Mouse (Mus musculus) embryonic stem cell, embryonic (primary cell): ENCODE data around the gene Mrps35.

ENCODE experiments used
- CTCF ChIA-PET, 4 experiments: fragments of 300-600 bp in 2 of 4; fragments of 350-600 bp in 2 of 4; sonication (Branson Sonifier 250); formaldehyde crosslinking; loops; one replicate each; lab custom pipeline; 2022; ENCODE audit warnings: inconsistent platforms in 2 of 4; lab: Charles Lee
- POLR2A ChIA-PET, 4 experiments: fragments of 300-600 bp in 2 of 4; fragments of 350-600 bp in 2 of 4; sonication (Branson Sonifier 250); formaldehyde crosslinking; loops; one replicate each; lab custom pipeline; 2022; ENCODE audit warnings: antibody characterized with exemption in 4 of 4, inconsistent platforms in 1 of 4; lab: Charles Lee

Mrps35 gene

DNA sequence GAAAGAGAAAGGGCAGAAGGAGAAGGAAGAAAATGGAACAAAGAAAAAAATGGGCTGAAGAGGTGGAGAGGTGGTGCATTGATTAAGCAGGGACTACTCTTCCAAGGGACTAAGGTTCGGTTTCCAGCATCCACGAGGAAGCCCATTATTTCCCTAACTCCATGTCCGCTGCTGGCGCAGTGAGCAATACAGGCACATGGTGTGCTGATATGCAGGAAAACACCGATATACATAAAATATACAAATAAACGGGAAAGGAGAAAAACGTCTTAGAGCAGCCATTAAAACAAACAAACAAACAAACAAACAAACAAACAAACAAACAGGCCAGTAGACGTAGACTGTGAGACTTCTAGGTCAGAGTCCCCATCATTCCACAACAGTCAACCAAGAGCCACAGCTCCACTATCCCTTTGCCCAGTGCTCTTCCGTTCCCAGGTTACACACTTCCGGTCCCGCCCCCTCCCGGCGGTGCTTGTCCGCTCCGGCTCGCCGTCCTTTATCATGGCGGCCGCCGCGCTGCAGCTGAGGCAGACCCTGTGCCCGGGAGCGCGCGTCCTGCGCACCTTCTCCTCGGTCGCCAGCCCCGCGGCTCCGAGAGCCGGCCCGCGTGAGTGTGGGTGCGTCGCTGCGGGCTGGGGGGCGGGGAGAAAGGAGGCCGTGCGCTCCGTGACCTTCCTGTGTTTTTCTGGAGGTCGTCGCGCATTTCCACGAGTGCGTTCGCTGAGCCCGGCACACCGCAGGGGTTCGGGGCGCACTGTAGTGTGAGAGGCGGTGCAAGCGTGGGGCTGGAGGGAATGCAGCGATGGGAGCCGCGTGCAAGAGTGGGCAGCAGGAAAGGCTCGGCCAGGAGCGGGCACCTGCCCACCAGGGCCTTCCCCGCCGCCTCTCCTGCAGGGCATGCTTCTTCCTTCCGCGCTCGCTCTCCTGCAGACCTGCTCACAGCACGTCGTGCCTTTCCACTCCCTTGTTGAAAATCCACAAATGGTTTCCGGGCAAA is at the start of gene Mrps35:
Gene Mrps35 (plus strand): TSS at position 474 of the 1,000 bp plus-strand sequence.
- POLR2A ChIA-PET, result interaction anchor here in 3 of 4 experiments (0.8 to 3.3 kb wide), 36 partner anchors 9 to 358 kb away, joined by 3 to 12 read pairs (median 4); partner anchors contain the start of genes Rep15 (in 2 of the 3), Klhl42 (in 1 of the 3) and Ppfibp1 (in 1 of the 3)
- CTCF ChIA-PET, result interaction anchor here in 1 of 4 experiments (0.9 kb wide), 1 partner anchor 74 kb away, joined by 3 read pairs; no protein-coding TSS in a partner anchor

- CTCF ChIA-PET, result interaction anchor here (0.5 to 2.4 kb wide), 62 partner anchors 8 to 1437 kb away, joined by 3 to 31 read pairs (median 4); partner anchors contain the start of genes Ppfibp1 (in 3 of the 4), Ccdc91 (in 1 of the 4) and Rep15 (in 1 of the 4)
- POLR2A ChIA-PET, result interaction anchor here in 1 of 4 experiments (0.6 to 0.8 kb wide), 3 partner anchors 14 to 170 kb away, joined by 3 read pairs; no protein-coding TSS in a partner anchor
These were observed 48.3 kb upstream of the Mrps35 start for GRCm38 (mm10) chr6:146994236-146994635.

DNA sequence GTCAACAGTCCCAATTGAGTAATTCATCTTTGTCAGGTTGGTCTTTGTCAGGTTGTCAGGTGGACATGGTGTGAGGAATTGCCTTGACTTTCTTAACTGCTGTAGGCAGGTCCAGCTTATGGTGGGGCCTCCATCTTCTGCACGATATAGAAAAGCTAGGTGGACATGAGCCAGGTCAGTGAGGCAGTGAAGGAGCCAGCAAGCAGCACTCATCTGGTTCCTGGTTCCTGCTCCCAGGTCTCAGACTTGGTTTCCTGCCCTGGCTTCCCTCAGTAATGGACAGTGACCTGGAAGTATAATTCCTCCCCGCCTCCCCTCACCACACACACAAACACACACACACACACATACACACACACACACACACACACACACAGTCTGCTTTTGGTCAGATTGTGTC is 47.2 kb upstream of the Mrps35 start:
- POLR2A ChIA-PET, result no interaction called here
- CTCF ChIA-PET, result interaction anchor here in 2 of 4 experiments (1.6 to 2.4 kb wide), 3 partner anchors 157 to 162 kb away, joined by 4 to 24 read pairs (median 18); no protein-coding TSS in a partner anchor

DNA sequence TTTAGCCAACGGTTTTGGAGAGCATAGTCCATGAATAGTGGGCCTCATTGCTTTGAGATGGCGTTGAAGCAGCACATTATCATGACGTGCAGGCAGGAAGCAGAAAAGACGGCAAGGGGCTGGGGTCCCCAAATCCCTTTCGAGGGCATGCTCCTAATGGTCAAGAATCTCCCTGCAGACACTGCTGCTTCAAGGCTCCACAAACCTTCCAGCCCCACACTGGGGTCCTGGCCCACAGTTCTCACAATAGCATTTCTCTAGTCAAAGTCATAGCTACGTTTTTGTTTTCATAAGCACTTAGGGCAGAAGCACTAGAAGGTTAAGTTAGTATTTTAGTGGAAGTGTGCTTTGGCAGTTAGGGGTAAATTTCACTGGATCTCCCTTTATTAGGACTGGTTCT is 46.7 kb upstream of the Mrps35 start:
- ChIA-PET POLR2A (no interaction called here), CTCF (interaction anchor here in 2 of 4 experiments (1.1 to 2.4 kb wide), 3 partner anchors 157 to 163 kb away, joined by 3 to 18 read pairs (median 4); no protein-coding TSS in a partner anchor)

- CTCF ChIA-PET, result interaction anchor here in 2 of 4 experiments (0.6 to 1.1 kb wide), 2 partner anchors 26 to 163 kb away, joined by 3 to 4 read pairs; no protein-coding TSS in a partner anchor
- POLR2A ChIA-PET, result interaction anchor here in 1 of 4 experiments (1.2 kb wide), 1 partner anchor 10 kb away, joined by 3 read pairs; no protein-coding TSS in a partner anchor
These were observed 45.6 kb upstream of the Mrps35 start for GRCm38 (mm10) chr6:146997006-146997405.

- ChIA-PET POLR2A (no interaction called here), CTCF (interaction anchor here in 2 of 4 experiments (0.6 to 1.2 kb wide), 2 partner anchors 165 to 173 kb away, joined by 3 to 4 read pairs; no protein-coding TSS in a partner anchor)
These were observed 43.9 kb upstream of the Mrps35 start for GRCm38 (mm10) chr6:146998710-146999109.

- ChIA-PET POLR2A (no interaction called here), CTCF (interaction anchor here in 1 of 4 experiments (0.6 kb wide), 1 partner anchor 174 kb away, joined by 3 read pairs; no protein-coding TSS in a partner anchor)
These were observed 43.3 kb upstream of the Mrps35 start for GRCm38 (mm10) chr6:146999302-146999701.

DNA sequence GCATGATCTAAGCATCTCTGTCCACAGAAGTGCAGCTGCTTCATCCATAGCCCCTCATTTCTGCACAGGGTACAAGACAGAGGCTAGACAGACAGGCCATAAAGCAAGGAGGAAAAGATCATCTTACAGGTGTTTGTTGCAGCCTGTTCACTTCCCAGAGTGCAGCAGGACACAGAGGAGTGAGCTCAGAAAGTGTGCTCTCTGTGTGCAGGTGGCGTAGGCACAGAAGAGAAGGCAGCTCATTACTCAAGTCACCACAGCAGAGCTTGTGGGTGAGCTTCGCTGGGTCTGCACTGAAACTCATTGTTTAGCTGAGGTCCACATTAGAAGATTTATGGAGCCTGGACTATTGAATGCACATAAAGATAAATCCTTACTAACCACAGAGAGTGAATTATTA is 42.8 kb upstream of the Mrps35 start:
- CTCF ChIA-PET, result interaction anchor here in 1 of 4 experiments (0.6 kb wide), 1 partner anchor 175 kb away, joined by 3 read pairs; no protein-coding TSS in a partner anchor
- POLR2A ChIA-PET, result interaction anchor here in 1 of 4 experiments (0.7 kb wide), 1 partner anchor 293 kb away, joined by 4 read pairs; no protein-coding TSS in a partner anchor

- CTCF ChIA-PET, result interaction anchor here in 3 of 4 experiments (0.6 to 1.0 kb wide), 8 partner anchors 72 to 232 kb away, joined by 3 to 4 read pairs (median 3); partner anchors contain the start of gene Klhl42 (in 1 of the 3)
- POLR2A ChIA-PET, result interaction anchor here in 1 of 4 experiments (0.7 kb wide), 1 partner anchor 85 kb away, joined by 3 read pairs; no protein-coding TSS in a partner anchor
These were observed 34.4 kb upstream of the Mrps35 start for GRCm38 (mm10) chr6:147008148-147008547.

DNA sequence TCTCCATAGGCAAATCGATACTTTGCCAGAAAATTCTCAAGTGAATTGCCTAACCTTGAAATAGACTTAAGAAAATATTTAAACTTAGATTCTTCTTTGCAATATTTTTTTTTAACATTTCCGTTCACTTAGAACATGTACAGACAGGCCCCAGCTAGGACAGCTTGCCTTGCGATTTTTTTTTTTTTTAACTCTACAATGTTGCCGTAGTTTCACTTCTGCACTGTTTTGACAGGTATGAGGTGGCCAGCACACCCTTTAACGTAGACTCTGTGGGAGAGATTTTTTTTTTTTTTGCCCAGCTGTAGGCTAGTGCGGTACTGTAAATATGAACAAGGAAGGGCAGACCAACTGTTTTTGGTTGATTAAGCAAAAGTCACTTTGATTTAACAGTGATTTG is 32.2 kb upstream of the Mrps35 start:
- ChIA-PET CTCF (interaction anchor here in 1 of 4 experiments (0.7 kb wide), 1 partner anchor 31 kb away, joined by 4 read pairs; no protein-coding TSS in a partner anchor), POLR2A (interaction anchor here in 2 of 4 experiments (0.6 kb wide), 2 partner anchors 103 to 314 kb away, joined by 3 to 5 read pairs; no protein-coding TSS in a partner anchor)

DNA sequence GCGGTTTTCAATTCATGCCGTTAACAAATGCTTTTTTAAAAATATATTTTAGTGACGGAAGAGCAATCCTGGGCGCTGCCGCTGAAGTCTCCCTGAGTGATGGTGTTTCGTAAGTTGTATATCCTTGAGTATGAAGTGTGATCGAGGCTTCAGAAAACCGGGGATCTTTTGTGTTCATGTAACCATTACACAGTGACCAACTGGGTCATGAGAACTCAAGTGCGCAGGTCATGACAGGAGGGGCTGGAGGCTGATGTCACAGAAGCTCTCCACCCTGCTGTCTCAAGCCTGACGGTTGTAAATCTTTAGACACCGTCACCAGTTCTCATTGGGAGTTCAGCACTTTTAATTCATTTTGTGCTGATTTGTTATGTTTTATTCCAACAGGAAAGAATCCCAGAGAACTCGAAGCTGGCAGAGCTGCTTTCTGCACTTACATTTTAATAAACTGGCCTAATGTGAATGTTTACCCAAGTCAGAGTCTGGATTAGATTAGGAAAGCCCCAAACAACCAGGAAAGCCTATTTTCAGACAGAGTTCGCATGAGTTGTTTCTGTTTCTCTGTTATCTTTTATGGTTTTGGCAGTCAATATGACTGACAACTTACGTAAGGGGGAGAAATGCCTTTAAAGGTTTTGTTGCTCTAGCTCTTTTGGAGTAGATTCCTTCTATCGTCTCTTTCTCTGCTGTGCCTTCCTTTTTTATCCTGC is 31.6 kb upstream of the Mrps35 start:
- ChIA-PET POLR2A (no interaction called here), CTCF (no interaction called here)

DNA sequence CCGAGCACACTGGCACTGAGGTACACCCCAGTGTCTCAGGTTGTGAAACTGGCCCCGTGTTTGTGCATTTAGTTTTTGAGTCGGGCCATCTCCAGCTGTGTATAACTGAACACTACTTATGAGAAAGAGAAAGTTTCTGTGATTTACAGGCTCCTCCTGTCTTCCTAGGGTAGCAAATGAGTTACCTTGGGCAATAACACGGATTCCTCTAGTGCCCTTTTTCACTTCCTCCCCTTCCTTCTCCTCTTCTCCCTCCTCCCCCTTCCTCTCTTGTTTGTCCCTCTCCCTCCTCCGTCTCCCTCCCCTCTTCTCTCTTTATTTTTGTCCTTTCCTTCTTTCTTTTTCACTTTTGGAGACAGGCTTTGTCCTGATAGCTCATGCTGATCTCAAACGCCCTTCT is 31.0 kb upstream of the Mrps35 start:
- ChIA-PET CTCF (interaction anchor here in 1 of 4 experiments (0.8 kb wide), 1 partner anchor 178 kb away, joined by 3 read pairs; no protein-coding TSS in a partner anchor), POLR2A (interaction anchor here in 1 of 4 experiments (0.6 kb wide), 1 partner anchor 19 kb away, joined by 7 read pairs; no protein-coding TSS in a partner anchor)

GRCm38 (mm10) chr6:147011977-147012376 is 30.6 kb upstream of the Mrps35 start:
- CTCF ChIA-PET, result interaction anchor here in 1 of 4 experiments (0.8 kb wide), 1 partner anchor 178 kb away, joined by 3 read pairs; no protein-coding TSS in a partner anchor
- POLR2A ChIA-PET, result interaction anchor here in 1 of 4 experiments (0.6 kb wide), 1 partner anchor 18 kb away, joined by 7 read pairs; no protein-coding TSS in a partner anchor

DNA sequence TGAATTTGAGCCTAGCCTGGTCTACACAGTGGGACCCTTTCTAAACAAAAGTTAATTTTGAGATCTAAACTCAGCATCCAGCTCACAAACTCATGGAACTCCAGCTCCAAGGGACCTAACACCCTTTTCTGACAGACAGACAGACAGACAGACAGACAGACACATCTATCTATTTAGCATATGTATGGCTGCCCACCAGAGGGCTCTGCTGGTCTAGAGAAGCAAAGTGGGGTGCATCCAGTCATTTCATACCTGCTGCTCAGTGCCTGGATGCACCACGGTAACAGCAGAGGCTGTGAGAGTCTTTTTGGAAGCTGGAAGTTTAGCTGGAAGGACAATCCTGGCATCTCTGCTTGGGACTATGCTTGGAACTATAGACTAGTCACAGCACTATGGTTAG is 29.0 kb upstream of the Mrps35 start:
- POLR2A ChIA-PET, result no interaction called here
- CTCF ChIA-PET, result interaction anchor here in 3 of 4 experiments (0.6 to 1.4 kb wide), 4 partner anchors 19 to 180 kb away, joined by 3 to 6 read pairs (median 4); no protein-coding TSS in a partner anchor

DNA sequence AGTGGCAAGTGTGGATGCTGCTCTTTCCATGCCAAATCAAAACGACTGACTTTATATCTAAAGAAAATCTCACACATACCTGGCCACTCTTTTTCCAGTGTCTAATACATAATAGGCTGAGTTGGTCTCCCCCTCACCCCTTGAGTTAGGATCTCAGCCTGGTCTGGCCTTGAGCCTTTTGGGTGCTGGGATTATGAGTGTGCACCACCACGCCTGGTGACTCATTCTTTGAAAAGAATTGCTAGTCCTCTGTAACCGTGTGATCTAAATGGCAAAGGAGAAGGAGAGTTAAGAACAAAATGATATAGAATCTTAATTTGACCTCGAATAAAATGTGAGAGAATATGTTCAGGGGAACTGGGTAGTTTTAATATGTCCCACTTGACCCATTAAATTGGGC is 24.7 kb upstream of the Mrps35 start:
- CTCF ChIA-PET, result interaction anchor here in 3 of 4 experiments (0.6 to 1.4 kb wide), 4 partner anchors 55 to 223 kb away, joined by 3 to 11 read pairs (median 4); no protein-coding TSS in a partner anchor
- POLR2A ChIA-PET, result no interaction called here

DNA sequence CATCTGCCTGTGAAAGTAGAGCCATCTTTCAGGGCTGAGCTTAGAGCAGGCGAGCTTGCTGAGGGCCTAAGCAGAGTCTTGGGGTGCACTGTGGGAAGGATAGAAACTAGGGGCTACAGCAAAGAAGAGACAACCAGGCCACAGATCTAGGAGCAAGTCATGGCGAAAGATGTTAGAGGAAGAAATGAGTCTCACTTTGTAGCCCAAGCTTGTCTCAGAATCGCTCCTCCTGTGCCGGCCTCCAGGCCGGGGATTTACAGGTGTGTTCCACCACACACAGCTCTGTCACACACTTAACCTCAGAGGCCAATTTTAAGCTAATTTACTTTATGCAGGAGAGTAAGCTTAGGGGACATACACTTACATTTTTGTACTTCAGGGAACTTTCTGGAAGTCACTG is 24.2 kb upstream of the Mrps35 start:
- ChIA-PET POLR2A (interaction anchor here in 1 of 4 experiments (0.5 kb wide), 1 partner anchor 1647 kb away, joined by 3 read pairs; no protein-coding TSS in a partner anchor), CTCF (interaction anchor here in 3 of 4 experiments (0.6 to 1.4 kb wide), 3 partner anchors 55 to 222 kb away, joined by 3 to 11 read pairs (median 3); no protein-coding TSS in a partner anchor)

DNA sequence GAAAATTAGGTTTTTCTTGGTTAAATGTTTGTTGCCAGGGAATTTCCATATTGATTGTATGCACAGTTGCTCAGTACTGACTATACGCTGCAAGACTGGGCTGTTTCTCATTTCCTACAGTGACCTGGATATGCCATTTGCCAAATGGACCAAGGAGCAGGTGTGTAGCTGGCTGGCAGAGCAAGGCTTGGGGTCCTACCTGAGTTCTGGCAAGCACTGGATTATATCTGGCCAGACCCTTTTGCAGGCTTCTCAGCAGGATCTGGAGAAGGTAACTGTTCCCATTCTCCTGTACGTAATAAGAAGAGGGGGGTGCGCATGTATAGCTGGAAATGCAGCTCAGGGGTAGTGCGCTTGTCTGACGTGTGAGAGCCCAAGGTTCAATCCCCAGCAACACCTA is 21.4 kb upstream of the Mrps35 start:
- CTCF ChIA-PET, result interaction anchor here in 2 of 4 experiments (0.5 to 1.3 kb wide), 2 partner anchors 27 to 255 kb away, joined by 4 to 7 read pairs; no protein-coding TSS in a partner anchor
- POLR2A ChIA-PET, result interaction anchor here in 1 of 4 experiments (0.6 to 1.7 kb wide), 2 partner anchors 55 to 187 kb away, joined by 3 to 4 read pairs; no protein-coding TSS in a partner anchor
